Mouse (Mus musculus) heart, postnatal 0 days (tissue): ENCODE results near the gene F2r. TPM values are rescaled to one million over a fixed set of nuclear protein-coding genes. Genes with fewer than 3 reads are reported as not detected.
A peak's percentile ranks its signal among the peaks of the same experiment; 100 is the strongest.

Experiments
- ATAC-seq: fragments of 200-750 bp; cut with Nextera tagmentation; 2 replicates; pipeline ENCODE4 v1.8.0; 2017; ENCODE audit warnings: low read depth, moderate number of reproducible peaks, moderate library complexity; ENCODE audit not compliant: insufficient read depth
- DNase-seq: peaks from one replicate; pipeline ENCODE4 v3.0.0-alpha.2; 2016; ENCODE audit warnings: low spot score
- H3K27ac ChIP-seq: fragments of 300-500 bp; sonication (generic); 2 replicates; pipeline ENCODE4 v1.5.1; 2014; ENCODE audit warnings: low read depth, mild to moderate bottlenecking
- H3K27me3 ChIP-seq: fragments of 300-500 bp; sonication (generic); 2 replicates; pipeline ENCODE4 v1.6.1; 2014; ENCODE audit warnings: low read length, mixed read lengths; ENCODE audit not compliant: control insufficient read depth, insufficient read depth
- H3K36me3 ChIP-seq: fragments of 300-500 bp; sonication (generic); replicated peaks from 2 replicates; pipeline ENCODE4 v1.6.1; 2014; ENCODE audit warnings: low read length, mixed read lengths; ENCODE audit not compliant: control insufficient read depth, insufficient read depth
- H3K4me1 ChIP-seq: fragments of 300-500 bp; sonication (generic); 2 replicates; pipeline ENCODE4 v1.6.1; 2014; ENCODE audit warnings: antibody characterized with exemption; ENCODE audit not compliant: control insufficient read depth, insufficient read depth
- H3K4me2 ChIP-seq: fragments of 300-500 bp; sonication (generic); 2 replicates; pipeline ENCODE4 v1.6.1; 2014; ENCODE audit warnings: low read depth, mild to moderate bottlenecking, low read length, moderate library complexity
- H3K4me3 ChIP-seq: fragments of 300-500 bp; sonication (generic); 2 replicates; pipeline ENCODE4 v1.5.1; 2014; ENCODE audit warnings: low read depth, low read length
- H3K9ac ChIP-seq: fragments of 300-500 bp; sonication (generic); replicated peaks from 2 replicates; pipeline ENCODE4 v1.6.1; 2014; ENCODE audit warnings: low read depth, low read length, mixed read lengths
- H3K9me3 ChIP-seq: fragments of 300-500 bp; sonication (generic); replicated peaks from 2 replicates; pipeline ENCODE4 v1.6.1; 2016; ENCODE audit warnings: low read length; ENCODE audit not compliant: control insufficient read depth
- CTCF ChIP-seq: IDR thresholded peaks from 2 replicates; pipeline ENCODE4 v1.5.1; 2016; ENCODE audit warnings: antibody characterized with exemption, control low read depth, low read depth
- EP300 ChIP-seq: IDR thresholded peaks from 2 replicates; pipeline ENCODE4 v1.6.1; 2016; ENCODE audit warnings: antibody characterized with exemption, low read depth
- WGBS: fragments of 180-500 bp; shearing (Covaris S2); extraction: QIAGEN DNeasy Blood & Tissue Kit; methylation state at CpG from one replicate; pipeline ENCODE4 v1.1.7; 2014; 5-methylcytosine and 5-hydroxymethylcytosine counted together
- polyA plus RNA-seq: library from polyadenylated mRNA; unstranded; fragments of >200 nt; fragmentation: Nextera tagmentation; extraction: Ambion mirVana; gene quantifications from 2 replicates; pipeline ENCODE4 v1.2.1, GENCODE M21; 2015
- total RNA-seq: library from RNA; depleted of rRNA; stranded (reverse); fragments of >200 nt; gene quantifications from 2 replicates; pipeline ENCODE4 v1.2.3, GENCODE M21; 2014; ENCODE audit warnings: low replicate concordance

The F2r gene
- total and polyA plus RNA-seq, 2 experiments from 2014 or later: 63.9 to 105 TPM

GRCm38 (mm10) chr13:95639336-95640116 is 21.2 kb upstream of the F2r start:
- Histone ChIP-seq H3K4me3 (no peak overlapping the region), H3K4me2 (no peak overlapping the region), H3K27me3 (no peaks in the 10 kb centered on the region), H3K9me3 (no peaks in the 10 kb centered on the region), H3K4me1 (peaks cover 28% of the 10 kb centered on the region), H3K27ac (peak overlapping the region; percentile 83), H3K9ac (no peak overlapping the region), H3K36me3 (no peaks in the 10 kb centered on the region)
- no peak for ATAC-seq
- TF ChIP-seq CTCF: no peak
- no peak for TF ChIP-seq EP300
- DNase-seq: no peak
- WGBS: 36% methylated on average over 15 of the region's 15 CpGs

GRCm38 (mm10) chr13:95638894-95639293 is 20.6 kb upstream of the F2r start:
- H3K9ac ChIP-seq: no peak overlapping the region
- H3K4me2 ChIP-seq: no peak overlapping the region
- ATAC-seq: peak; percentile 79

DNA sequence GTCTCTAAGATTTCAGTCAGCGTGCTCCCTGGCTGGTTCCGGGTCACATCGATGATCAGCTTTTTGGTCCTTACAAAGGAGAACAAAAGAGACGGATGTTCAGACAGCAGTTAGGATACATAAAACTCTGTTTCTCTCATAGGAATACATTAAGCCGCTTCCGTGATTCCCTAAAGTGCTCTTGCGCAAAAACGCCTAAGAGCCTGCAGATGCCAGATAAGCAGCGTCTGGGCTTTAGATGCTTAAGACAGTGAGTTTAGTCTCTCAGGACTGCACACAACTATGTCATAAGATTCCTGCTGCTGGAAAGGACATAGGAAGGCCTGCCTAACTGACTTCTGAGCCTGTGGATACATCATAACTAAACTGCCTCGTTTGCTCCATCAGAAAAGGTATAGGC is 19.4 kb upstream of the F2r start:
- Histone ChIP-seq H3K4me1 (peaks cover 22% of the 10 kb centered on the region), H3K27ac (peak overlapping the region; percentile 83; the same call in 1 of the 2 replicates)
- 70% methylated on average over 10 of the region's 10 CpGs for WGBS

More at GRCm38 (mm10) chr13:95638894-95639293, 20.6 kb upstream of the F2r start:
- Histone ChIP-seq H3K4me3 (no peak overlapping the region), H3K4me1 (peaks cover 22% of the 10 kb centered on the region), H3K9me3 (no peaks in the 10 kb centered on the region), H3K36me3 (no peaks in the 10 kb centered on the region), H3K27ac (peak overlapping the region; percentile 83), H3K27me3 (no peaks in the 10 kb centered on the region)
- 6% methylated on average over 5 of the region's 5 CpGs for WGBS
- TF ChIP-seq EP300 (peak; percentile 85), CTCF (no peak)
- peak; percentile 69 for DNase-seq

DNA sequence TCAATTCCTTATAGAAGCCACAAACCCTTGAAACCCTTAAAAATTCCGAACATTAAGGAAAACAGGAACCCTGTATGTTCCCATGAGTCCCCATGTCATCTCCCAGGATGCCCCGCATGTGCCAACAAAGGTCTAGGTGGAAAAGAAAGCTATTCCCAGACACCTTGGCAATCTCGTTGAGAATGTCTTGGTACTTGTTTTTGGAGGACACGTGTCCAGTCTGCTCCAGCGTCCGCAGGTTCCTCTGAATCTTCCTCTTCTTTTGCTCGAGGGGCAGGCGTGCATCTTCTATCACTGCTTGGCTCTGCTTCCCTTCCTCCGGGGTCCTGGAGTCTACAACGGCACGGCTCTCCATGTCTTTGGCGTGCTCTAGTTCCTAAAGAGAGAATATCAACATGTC is 17.0 kb upstream of the F2r start:
- 81% methylated on average over 12 of the region's 12 CpGs for WGBS
- no peaks in the 10 kb centered on the region for H3K27me3 ChIP-seq
- no peaks in the 10 kb centered on the region for H3K9me3 ChIP-seq
- H3K27ac ChIP-seq: 0 out of 2 replicates have a peak overlapping the region, but pooled peaks have one; percentile 30
- DNase-seq (no peak), ATAC-seq (no peak)
- TF ChIP-seq EP300: no peak
- TF ChIP-seq CTCF: no peak
- H3K36me3 ChIP-seq: no peaks in the 10 kb centered on the region
- no peak overlapping the region for H3K9ac ChIP-seq
- no peak overlapping the region for H3K4me3 ChIP-seq
- no peak overlapping the region for H3K4me2 ChIP-seq
- H3K4me1 ChIP-seq: peaks cover 20% of the 10 kb centered on the region

More for the DNA sequence above, 19.4 kb upstream of the F2r start:
- DNase-seq (no peak), ATAC-seq (no peak)
- Histone ChIP-seq H3K9ac (no peak overlapping the region), H3K27me3 (no peaks in the 10 kb centered on the region), H3K4me2 (no peak overlapping the region), H3K4me3 (no peak overlapping the region), H3K9me3 (no peaks in the 10 kb centered on the region), H3K36me3 (no peaks in the 10 kb centered on the region)
- TF ChIP-seq CTCF: no peak
- TF ChIP-seq EP300: no peak

- Histone ChIP-seq H3K27ac (peak overlapping the region; percentile 78), H3K9ac (no peak overlapping the region), H3K4me3 (no peak overlapping the region), H3K4me2 (no peak overlapping the region), H3K27me3 (no peaks in the 10 kb centered on the region), H3K36me3 (no peaks in the 10 kb centered on the region), H3K9me3 (no peaks in the 10 kb centered on the region), H3K4me1 (peaks cover 15% of the 10 kb centered on the region)
- no peak for TF ChIP-seq CTCF
- TF ChIP-seq EP300: no peak
- 27% methylated on average over 2 of the region's 2 CpGs for WGBS
- ATAC-seq (no peak), DNase-seq (no peak)
These were observed 16.2 kb upstream of the F2r start for GRCm38 (mm10) chr13:95634451-95634850.

DNA sequence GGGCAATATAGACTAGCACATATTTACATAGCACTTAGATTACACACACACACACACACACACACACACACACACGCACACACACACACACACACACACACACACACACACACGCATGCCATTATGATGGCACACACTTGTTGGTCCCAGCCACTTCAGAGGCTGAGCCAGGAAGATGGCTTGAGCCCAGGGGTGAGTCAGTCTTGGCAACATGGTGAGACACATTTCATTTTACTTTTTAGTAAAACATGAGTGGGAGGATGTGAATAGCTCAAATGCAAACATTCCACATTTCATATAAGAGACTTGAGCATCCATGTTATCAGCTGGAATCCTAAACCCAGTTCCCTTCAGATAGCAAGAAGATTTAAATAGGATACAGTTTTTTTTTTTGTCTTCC is 15.1 kb upstream of the F2r start:
- no peak overlapping the region for H3K9ac ChIP-seq
- no peak for DNase-seq
- peak overlapping the region; percentile 78 for H3K27ac ChIP-seq
- H3K4me3 ChIP-seq: no peak overlapping the region
- H3K27me3 ChIP-seq: no peaks in the 10 kb centered on the region
- no peak overlapping the region for H3K4me2 ChIP-seq
- 48% methylated on average over 2 of the region's 2 CpGs for WGBS
- no peak for TF ChIP-seq EP300
- TF ChIP-seq CTCF: no peak
- no peak for ATAC-seq
- peaks cover 5% of the 10 kb centered on the region for H3K4me1 ChIP-seq
- no peaks in the 10 kb centered on the region for H3K9me3 ChIP-seq
- no peaks in the 10 kb centered on the region for H3K36me3 ChIP-seq
